Mouse (Mus musculus): ENCODE results near the gene Olfr906.

Olfr906 gene

DNA sequence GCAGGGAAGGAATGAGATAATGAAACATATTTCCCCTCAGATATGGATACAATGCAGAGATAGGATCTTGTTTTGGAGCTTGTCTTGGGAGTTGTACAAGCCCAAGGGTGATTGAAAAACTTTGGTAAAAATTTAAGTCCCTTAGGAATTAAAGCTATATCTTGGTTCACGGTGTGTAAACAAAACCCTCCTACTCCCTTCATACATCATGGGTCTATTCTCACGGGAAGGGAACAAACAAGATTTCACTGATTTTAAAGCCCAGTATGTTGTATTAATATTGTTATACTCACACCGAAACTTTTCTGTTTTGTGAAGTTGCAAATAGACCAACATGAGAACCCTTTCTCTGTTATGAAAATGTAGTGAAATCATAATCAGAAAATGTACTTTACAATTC lies at the start of gene Olfr906:
TSS of gene Olfr906 (plus strand) at position 301 of the 400 bp plus-strand sequence.
- in situ Hi-C loops (cut with MseI, MboI), result no loop called here

DNA sequence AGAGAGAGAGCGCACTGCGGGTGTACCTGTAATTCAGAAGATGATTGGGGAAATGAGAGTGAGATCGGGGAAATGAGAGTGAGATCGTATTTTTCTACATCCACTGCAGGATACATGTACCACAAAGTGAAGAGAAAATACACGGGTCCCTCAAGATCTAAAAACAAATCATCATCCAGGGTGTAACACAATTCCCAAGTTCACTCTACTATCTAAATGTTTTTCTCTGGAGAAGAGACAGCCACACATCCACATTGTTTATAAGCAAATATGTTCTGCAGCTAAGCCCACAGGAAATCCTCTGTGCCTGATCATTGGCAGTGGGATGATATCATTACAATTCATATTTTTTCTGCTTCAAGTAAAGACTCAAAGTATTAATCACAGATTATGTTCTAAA lies 39.5 kb upstream of the Olfr906 start, which contains the start of gene Olfr902:
TSS of gene Olfr902 (plus strand) at position 301 of the 400 bp plus-strand sequence.
- in situ Hi-C loops (cut with MseI, MboI), result no loop called here

DNA sequence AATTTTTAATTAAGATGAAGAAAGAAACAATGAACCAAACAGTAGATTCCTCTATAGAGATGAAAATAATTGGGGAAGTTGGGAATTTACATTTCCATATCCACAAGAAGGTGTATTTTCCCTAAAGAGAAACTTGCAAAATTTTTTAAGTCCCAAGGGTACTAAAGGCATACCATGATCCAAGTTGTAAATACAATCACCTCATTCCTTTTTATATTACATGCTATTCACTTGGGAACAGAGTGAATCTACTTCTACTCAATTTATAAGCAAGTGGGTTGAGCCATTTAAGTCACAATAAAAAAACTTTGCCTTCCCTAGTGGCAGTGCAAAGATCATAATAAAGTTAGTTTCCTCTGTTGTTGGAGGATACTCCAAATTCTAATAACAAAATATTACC lies 24.0 kb upstream of the Olfr906 start, which contains the start of gene Olfr904:
TSS of gene Olfr904 (plus strand) at position 301 of the 400 bp plus-strand sequence.
- in situ Hi-C loops (cut with MseI, MboI), result no loop called here

DNA sequence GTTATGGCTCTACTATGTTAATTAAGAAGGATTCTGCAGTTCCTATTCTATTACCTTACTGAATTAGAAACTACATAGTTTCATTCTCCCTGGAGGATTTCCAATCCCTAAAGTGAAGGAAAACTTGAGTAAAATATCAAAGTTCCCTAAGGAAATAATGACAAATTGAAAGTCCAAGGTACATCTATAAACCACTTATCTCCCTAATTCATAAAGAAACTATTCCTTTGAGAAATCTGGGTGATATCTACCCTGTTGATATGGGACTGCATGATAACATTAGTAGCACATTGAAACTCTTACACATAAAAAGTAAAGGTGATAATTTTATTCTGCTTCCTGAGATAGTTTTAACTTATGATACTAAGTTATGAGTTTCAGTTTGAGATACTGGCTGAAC lies 16.1 kb upstream of the Olfr906 start, which contains the start of gene Olfr905:
TSS of gene Olfr905 (plus strand) at position 301 of the 400 bp plus-strand sequence.
- in situ Hi-C loops (cut with MseI, MboI), result no loop called here

DNA sequence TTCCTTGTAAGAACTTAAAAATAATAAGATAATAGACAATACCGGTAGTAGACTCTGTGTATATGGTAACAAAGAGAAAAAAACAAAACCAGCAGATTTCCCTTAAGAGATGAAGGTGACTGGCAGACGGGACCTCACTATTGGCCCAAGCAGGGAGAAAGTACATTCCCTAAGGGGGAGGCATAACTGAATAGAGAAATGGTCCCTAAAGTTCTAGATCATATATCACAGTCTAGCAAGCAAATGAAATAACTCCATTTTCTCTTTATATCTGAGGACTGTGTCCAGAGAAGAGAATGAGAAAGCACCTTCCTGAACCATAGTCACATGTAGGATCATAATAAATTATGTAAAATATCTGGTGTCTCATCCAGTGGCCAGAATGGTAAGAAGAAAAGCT lies 8.6 kb downstream of the Olfr906 start, which contains the start of gene Olfr907:
TSS of gene Olfr907 (plus strand) at position 301 of the 400 bp plus-strand sequence.
- in situ Hi-C loops (cut with MseI, MboI), result no loop called here

DNA sequence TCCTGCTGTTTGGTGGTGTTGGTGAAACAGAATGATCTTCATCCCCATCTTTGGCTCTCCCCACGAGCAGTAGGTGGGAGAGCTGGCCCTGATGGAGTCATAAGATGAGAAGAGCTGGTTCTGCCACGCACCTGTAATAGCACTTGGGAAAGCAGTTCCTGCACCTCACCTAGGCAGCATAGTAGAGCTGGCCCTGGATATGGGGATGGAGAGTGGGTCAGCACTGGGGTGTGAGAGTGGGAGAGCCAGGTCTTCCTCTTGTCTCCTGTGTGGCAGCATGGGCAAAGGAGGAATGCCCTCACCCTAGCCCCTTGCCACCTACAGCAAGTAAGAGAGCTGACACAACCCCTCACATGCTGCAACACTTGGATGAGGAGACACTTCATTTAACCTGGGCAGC lies 25.5 kb downstream of the Olfr906 start:
- in situ Hi-C loops (cut with MseI, MboI), result no loop called here

DNA sequence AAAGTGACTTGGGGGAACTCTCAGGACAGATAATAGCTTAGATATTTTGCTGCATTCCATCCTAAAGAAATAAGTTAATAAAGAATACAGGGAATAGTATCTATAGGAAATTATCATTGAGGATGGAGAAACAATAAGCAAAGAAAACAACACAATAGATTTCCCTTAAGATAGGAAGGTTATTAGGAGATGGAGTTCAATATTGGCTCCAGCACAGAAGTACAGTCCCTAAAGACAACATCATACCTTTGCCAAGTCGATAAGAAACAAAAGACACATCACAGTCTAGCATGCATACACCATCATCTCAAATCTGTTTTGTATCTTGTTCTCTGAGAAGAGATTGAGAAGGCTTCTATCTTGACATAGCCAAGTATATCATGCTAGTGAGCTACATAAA lies 34.4 kb downstream of the Olfr906 start, which contains the start of gene Olfr911-ps1:
TSS of gene Olfr911-ps1 (plus strand) at position 301 of the 400 bp plus-strand sequence.
- in situ Hi-C loops (cut with MseI, MboI), result no loop called here

DNA sequence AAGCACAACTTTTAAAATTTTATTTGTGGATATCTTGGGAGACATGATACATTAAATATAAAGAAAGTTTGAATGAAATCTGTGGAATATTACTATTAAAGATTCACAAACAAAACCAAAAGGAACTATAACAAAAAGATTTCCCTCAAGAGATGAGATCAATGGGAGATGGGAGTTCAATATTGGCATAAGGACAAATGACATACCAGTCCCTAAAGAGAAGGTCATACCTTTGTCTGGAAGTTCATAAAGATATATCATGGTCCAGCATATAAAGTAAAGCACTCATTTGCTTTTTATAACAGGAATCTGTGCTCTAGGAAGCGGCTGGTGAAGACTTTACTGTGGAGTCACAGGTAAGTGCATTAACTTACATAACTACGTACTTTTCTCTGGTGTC lies 50.7 kb downstream of the Olfr906 start, which contains the start of gene Olfr910:
TSS of gene Olfr910 (plus strand) at position 301 of the 400 bp plus-strand sequence.
- in situ Hi-C loops (cut with MseI, MboI), result no loop called here
